Mouse (Mus musculus): Measurements from ENCODE around the gene Glb1.

The Glb1 gene

GRCm38 (mm10) chr9:114442893-114443292 lies 42.0 kb downstream of the Glb1 start:
- DNase-seq (ENCODE audit: low spot score): no peak

DNA sequence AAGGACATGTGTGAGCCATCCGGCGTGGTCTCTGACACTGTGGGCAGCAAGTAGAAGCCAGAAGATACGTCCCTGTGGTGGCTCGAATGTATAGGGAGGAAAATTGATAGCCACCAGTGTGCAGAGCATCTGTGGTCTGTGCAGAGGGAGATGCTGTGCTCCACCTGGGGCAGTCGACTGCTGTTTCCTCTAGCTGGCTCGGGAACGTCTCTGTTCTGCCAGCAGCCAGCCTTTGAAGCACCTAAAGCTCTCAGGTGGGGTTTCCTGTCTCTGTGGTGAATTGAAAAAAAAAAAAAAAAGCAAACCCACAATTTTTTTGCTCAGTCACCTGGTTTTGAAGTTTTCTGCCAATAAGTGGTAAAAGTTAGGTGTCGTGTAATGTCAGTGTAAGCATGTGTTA lies 42.5 kb downstream of the Glb1 start:
- no peak for DNase-seq (ENCODE audit: low spot score)

DNA sequence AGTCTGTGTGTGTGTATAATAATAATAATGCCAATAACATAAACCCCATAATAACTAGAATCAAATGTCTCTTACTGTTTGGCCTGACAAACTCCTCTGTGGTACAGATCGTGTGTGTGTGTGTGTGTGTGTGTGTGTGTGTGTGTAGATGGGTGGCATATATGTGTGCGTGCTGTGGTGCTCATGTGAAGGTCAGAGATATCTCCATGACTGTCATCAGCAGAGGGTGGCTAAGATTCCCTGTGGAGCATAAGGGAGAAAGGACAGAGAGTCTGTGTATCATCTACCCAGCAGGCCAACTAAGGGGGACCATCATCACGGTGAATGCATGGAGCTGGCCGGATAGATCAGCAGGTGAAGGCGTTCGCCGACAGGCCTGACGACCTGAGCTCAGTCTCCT lies 46.0 kb downstream of the Glb1 start:
- no peak for DNase-seq (ENCODE audit: low spot score)

DNA sequence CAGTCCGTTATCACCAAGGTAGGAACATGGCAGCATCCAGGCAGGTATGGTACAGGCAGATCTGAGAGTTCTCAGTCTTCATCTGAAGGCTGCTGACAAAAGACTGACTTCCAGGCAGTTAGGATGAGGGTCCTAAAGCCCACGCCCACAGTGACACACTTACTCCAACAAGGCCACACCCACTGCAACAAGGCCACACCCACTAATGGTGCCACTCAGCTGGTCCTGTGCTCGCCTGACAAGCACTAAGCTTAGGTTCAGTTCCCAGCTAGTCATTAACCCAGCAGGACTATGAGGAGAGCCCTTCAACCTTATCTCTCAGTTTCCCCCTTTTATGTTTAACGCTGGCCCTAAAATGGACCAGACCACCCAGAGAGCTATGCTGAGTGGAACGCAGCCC lies 47.8 kb downstream of the Glb1 start:
- no peak for DNase-seq (ENCODE audit: low spot score)

DNA sequence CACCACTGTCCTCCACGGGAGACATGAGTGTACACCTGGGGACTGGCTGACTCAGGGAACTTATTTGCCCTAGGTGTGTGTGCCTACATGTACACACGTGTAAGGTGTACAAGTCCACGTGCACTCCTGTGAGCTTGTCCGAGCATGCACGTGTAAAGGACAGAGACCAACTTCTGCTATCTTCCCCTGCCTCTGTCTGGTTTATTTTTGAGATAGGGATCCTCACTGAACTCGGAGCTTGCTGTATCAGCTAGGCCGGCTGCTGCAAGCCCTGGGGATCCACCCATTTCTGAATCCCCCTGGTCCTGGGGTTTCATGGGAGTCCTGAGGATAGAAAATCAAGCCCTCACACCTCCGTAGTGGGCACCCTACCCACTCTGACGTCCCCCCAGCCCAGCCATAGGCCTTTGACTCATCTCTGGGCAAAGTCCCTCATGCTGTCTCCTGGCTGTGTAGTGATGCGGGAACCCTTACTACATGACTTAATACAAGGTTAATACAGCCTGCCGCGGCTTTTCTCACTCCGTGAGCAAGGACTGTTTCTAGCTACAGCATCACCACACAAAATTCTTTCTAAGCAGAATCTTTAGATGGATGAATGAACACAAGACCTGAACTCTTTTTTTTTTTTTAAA lies 48.4 kb downstream of the Glb1 start:
- DNase-seq (ENCODE audit: low spot score): no peak

- DNase-seq (ENCODE audit: low spot score): no peak
These were observed 50.7 kb downstream of the Glb1 start for GRCm38 (mm10) chr9:114451615-114452014.

GRCm38 (mm10) chr9:114452418-114452817 lies 51.5 kb downstream of the Glb1 start:
- DNase-seq (ENCODE audit: low spot score): no peak

- DNase-seq (ENCODE audit: low spot score): no peak
These were observed 54.5 kb downstream of the Glb1 start for GRCm38 (mm10) chr9:114455420-114455819.

GRCm38 (mm10) chr9:114458436-114458835 lies 57.6 kb downstream of the Glb1 start:
- DNase-seq (ENCODE audit: low spot score): no peak

GRCm38 (mm10) chr9:114462569-114462968 lies 61.7 kb downstream of the Glb1 start:
- DNase-seq (ENCODE audit: low spot score): no peak

DNA sequence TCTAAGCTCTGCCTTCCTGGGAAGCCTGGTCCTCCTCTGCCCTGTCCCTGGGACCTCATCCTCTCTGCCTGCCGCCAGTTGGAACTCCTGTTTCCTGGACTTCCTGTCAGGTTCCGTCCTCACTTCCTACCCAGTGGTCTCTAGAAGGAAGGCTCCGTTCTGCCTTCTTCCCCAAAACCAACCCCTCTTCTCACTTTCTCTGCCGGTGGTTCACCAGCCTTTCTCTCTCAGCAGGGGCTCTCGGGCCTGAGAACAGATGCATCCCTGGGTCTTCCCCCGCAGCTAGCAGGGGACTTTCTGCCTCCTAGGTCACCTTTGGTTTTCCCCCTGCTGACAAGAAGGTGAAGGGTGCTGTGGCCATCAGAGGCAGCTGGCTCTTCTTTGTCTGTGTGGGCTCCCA lies 64.6 kb downstream of the Glb1 start:
- no peak for DNase-seq (ENCODE audit: low spot score)

GRCm38 (mm10) chr9:114466871-114467270 lies 66.0 kb downstream of the Glb1 start:
- no peak for DNase-seq (ENCODE audit: low spot score)

- no peak for DNase-seq (ENCODE audit: low spot score)
These were observed 67.3 kb downstream of the Glb1 start for GRCm38 (mm10) chr9:114468217-114468616.

- DNase-seq (ENCODE audit: low spot score): no peak
These were observed 67.8 kb downstream of the Glb1 start for GRCm38 (mm10) chr9:114468701-114469100.

DNA sequence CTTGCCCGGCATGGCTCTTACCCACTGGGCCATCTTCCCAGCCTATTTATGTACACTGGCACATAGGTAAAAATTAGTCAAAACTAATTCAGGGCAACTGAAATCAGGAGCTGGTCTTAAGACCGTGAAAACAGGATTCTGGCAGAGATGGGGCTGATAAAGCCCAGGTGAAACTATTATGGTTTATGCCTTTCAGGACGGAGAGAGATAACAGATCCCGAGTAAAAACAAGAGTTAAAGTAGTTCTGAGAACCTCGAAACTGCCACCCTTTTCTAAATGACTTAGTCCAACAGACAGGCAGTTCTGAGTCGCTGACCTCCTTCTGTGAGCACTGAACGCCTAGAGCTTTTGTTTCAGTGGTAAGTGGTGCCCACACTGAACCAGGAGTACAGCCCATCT lies 71.0 kb downstream of the Glb1 start:
- no peak for DNase-seq (ENCODE audit: low spot score)

DNA sequence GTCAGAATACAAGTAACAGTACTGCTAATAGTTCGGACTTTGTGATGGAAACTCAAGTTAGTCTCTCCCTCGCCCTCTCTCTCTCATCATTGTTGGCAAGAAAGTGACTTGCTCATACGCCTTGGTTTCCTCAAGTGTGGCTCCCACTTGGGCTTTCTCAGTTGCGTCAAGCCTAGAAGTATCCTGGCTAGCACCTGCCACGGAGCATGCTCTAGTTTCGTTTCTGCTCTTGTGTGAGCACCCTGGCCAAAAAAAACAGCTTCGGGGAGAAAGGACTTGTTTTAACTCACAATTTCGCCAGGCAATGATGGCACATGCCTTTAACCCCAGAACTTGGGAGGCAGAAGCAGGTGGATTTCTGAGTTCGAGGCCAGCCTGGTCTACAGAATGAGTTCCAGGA lies 76.1 kb downstream of the Glb1 start:
- no peak for DNase-seq (ENCODE audit: low spot score)

DNA sequence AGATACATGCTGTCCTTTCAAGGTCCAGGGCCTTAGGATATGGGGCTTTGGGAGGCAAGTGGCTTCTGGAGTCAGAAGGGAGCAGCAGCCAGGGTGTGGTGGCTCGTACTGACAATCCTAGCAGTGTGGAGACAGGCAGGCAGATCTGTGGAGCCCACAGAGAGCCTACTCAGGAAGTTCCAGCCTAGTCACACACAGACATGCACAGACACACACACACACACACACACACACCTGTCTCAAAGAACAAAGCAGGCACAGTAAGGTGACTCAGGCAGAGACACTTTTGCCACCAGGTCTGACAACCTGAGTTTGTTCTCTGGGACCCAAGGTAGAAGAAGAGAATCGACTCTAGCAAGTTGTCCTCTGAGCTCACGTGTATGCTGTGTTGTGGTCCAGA lies 80.1 kb downstream of the Glb1 start:
- no peak for DNase-seq (ENCODE audit: low spot score)

DNA sequence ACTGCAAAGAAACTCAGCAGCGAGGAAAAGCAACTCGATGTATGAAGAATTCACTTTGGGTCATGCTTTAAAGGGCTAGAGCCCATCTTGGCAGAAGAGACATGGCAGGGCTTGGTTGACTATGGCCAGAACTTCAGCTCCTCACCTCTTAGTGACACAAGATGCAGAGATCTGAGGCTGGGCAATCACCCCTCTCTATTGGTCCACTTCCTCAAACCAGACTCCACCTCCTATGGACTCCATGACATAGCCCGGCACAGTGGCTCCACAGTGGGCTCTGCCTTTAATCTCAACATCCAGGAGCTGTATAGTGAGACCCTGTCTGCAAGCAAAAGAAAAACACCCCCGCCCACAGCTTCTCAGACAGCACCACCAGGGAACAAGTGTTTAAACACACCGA lies 83.9 kb downstream of the Glb1 start:
- no peak for DNase-seq (ENCODE audit: low spot score)

DNA sequence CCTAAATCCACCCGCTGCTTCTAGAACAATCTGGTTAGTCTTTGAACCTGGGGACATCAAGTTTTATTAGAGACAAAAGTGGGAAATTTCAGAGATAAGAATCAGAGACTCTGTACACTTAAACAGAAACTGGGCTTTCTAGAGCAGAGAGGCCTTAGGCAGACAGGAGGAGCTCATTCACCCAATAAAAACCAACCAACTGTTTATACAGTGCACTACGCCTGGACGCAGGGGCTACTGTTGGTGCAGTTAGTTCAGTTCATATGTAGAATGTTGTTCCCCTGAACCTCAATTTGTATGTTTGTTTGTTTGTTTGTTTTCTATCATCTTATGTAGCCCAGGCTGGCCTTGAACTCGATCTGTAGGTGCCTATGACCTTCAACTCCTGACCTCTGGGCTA lies 85.9 kb downstream of the Glb1 start:
- DNase-seq (ENCODE audit: low spot score): no peak

- no peak for DNase-seq (ENCODE audit: low spot score)
These were observed 86.8 kb downstream of the Glb1 start for GRCm38 (mm10) chr9:114487481-114488258.

DNA sequence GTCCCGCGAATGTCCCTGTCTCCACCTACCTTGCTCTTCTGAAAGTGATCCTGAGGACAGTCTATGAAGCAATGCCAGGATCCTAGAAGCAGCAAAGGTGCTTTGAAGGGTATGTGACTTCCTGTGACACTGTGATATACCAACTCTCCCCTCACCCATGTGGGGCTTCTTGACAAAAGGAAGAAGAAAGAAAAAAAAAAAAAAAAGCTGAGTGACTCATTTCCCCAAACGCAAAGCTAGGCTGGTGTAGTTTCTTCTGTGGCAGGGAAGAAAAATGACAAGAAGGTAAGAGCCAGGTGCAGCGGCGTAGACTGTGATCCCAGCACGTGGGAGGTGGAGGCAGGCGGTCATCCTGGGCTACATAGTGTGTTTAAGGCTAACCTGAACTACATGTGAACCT lies 95.6 kb downstream of the Glb1 start:
- no peak for DNase-seq (ENCODE audit: low spot score)

GRCm38 (mm10) chr9:114498218-114498617 lies 97.3 kb downstream of the Glb1 start:
- peak; percentile 92 for DNase-seq (ENCODE audit: low spot score)

GRCm38 (mm10) chr9:114499783-114500515 lies 99.1 kb downstream of the Glb1 start:
- DNase-seq (ENCODE audit: low spot score): peak; percentile 68

Measured in urinary bladder, postnatal 14 days (tissue).